Mouse (Mus musculus) embryonic facial prominence, embryonic 13.5 days (tissue): ENCODE data around the gene Col23a1. TPM values are rescaled to one million over a fixed set of nuclear protein-coding genes. Genes with fewer than 3 reads are reported as not detected.

Experiments used
- ATAC-seq: fragments of 200-750 bp; cut with Nextera tagmentation; 2 replicates; pipeline ENCODE4 v1.8.0; 2017; ENCODE audit warnings: low read depth; ENCODE audit not compliant: insufficient number of reproducible peaks, insufficient read depth, low FRiP score, low TSS enrichment
- H3K27ac ChIP-seq: fragments of 300-500 bp; sonication (generic); 2 replicates; pipeline ENCODE4 v1.5.1; 2015; ENCODE audit warnings: moderate library complexity, mild to moderate bottlenecking, inconsistent platforms
- H3K27me3 ChIP-seq: fragments of 300-500 bp; sonication (generic); 2 replicates; pipeline ENCODE4 v1.6.1; 2015; ENCODE audit warnings: mild to moderate bottlenecking, inconsistent platforms
- H3K36me3 ChIP-seq: fragments of 300-500 bp; sonication (generic); 2 replicates; pipeline ENCODE4 v1.6.1; 2015; ENCODE audit warnings: mild to moderate bottlenecking, inconsistent platforms
- H3K4me1 ChIP-seq: fragments of 300-500 bp; sonication (generic); 2 replicates; pipeline ENCODE4 v1.6.1; 2015; ENCODE audit warnings: inconsistent platforms
- H3K4me2 ChIP-seq: fragments of 300-500 bp; sonication (generic); 2 replicates; pipeline ENCODE4 v1.6.1; 2015; ENCODE audit warnings: moderate library complexity, mild to moderate bottlenecking, inconsistent platforms
- H3K4me3 ChIP-seq: fragments of 300-500 bp; sonication (generic); 2 replicates; pipeline ENCODE4 v1.5.1; 2015; ENCODE audit warnings: mild to moderate bottlenecking, inconsistent platforms
- H3K9ac ChIP-seq: fragments of 300-500 bp; sonication (generic); 2 replicates; pipeline ENCODE4 v1.6.1; 2015; ENCODE audit warnings: mild to moderate bottlenecking, inconsistent platforms
- H3K9me3 ChIP-seq: fragments of 300-500 bp; sonication (generic); 2 replicates; pipeline ENCODE4 v1.6.1; 2016; ENCODE audit warnings: inconsistent platforms
- WGBS: fragments of 180-500 bp; shearing (Covaris S2); methylation state at CpG from one replicate; pipeline ENCODE4 v1.1.7; 2015; ENCODE audit warnings: mixed read lengths; 5-methylcytosine and 5-hydroxymethylcytosine counted together
- polyA plus RNA-seq: library from polyadenylated mRNA; unstranded; fragments of >200 nt; fragmentation: Nextera tagmentation; extraction: Ambion mirVana; gene quantifications from 2 replicates; pipeline ENCODE4 v1.2.1, GENCODE M21; 2015

Gene Col23a1
- polyA plus RNA-seq, 1 experiment from 2014 or later: 20.2 TPM

- no peak for ATAC-seq
- no peaks in the 10 kb centered on the region for H3K9me3 ChIP-seq
- no peak overlapping the region for H3K4me3 ChIP-seq
- H3K27me3 ChIP-seq: no peaks in the 10 kb centered on the region
- no peak overlapping the region for H3K9ac ChIP-seq
- H3K27ac ChIP-seq: no peak overlapping the region
- H3K36me3 ChIP-seq: no peaks in the 10 kb centered on the region
- 72% methylated on average over 11 of the region's 11 CpGs for WGBS
- H3K4me1 ChIP-seq: peaks cover 8% of the 10 kb centered on the region
- no peak overlapping the region for H3K4me2 ChIP-seq
Measured at GRCm38 (mm10) chr11:51329837-51330714, 40.4 kb downstream of the Col23a1 start.

GRCm38 (mm10) chr11:51334017-51334416 is 44.3 kb downstream of the Col23a1 start:
- Histone ChIP-seq H3K9ac (no peak overlapping the region), H3K27me3 (no peaks in the 10 kb centered on the region), H3K36me3 (no peaks in the 10 kb centered on the region), H3K4me1 (peaks cover 18% of the 10 kb centered on the region), H3K4me2 (no peak overlapping the region), H3K9me3 (no peaks in the 10 kb centered on the region), H3K4me3 (no peak overlapping the region), H3K27ac (no peak overlapping the region)
- 84% methylated on average over 5 of the region's 5 CpGs for WGBS
- no peak for ATAC-seq

- WGBS: 61% methylated on average over 6 of the region's 6 CpGs
- Histone ChIP-seq H3K36me3 (no peaks in the 10 kb centered on the region), H3K4me3 (no peak overlapping the region), H3K27ac (no peak overlapping the region), H3K4me1 (peaks cover 18% of the 10 kb centered on the region), H3K4me2 (no peak overlapping the region), H3K9ac (no peak overlapping the region), H3K27me3 (no peaks in the 10 kb centered on the region), H3K9me3 (no peaks in the 10 kb centered on the region)
- ATAC-seq: no peak
Measured at GRCm38 (mm10) chr11:51337585-51337984, 47.9 kb downstream of the Col23a1 start.

- Histone ChIP-seq H3K27ac (no peak overlapping the region), H3K36me3 (no peaks in the 10 kb centered on the region), H3K9me3 (no peaks in the 10 kb centered on the region), H3K4me1 (peaks cover 22% of the 10 kb centered on the region), H3K27me3 (no peaks in the 10 kb centered on the region), H3K9ac (no peak overlapping the region), H3K4me2 (no peak overlapping the region), H3K4me3 (no peak overlapping the region)
- no peak for ATAC-seq
- 72% methylated on average over 7 of the region's 7 CpGs for WGBS
Measured at GRCm38 (mm10) chr11:51338416-51338815, 48.7 kb downstream of the Col23a1 start.

- no peak overlapping the region for H3K27ac ChIP-seq
- H3K9me3 ChIP-seq: no peaks in the 10 kb centered on the region
- no peak overlapping the region for H3K4me2 ChIP-seq
- no peak overlapping the region for H3K4me3 ChIP-seq
- no peak for ATAC-seq
- H3K36me3 ChIP-seq: no peaks in the 10 kb centered on the region
- H3K27me3 ChIP-seq: no peaks in the 10 kb centered on the region
- WGBS: 49% methylated on average over 2 of the region's 2 CpGs
- H3K4me1 ChIP-seq: peaks cover 37% of the 10 kb centered on the region
- H3K9ac ChIP-seq: no peak overlapping the region
Measured at GRCm38 (mm10) chr11:51341091-51341490, 51.4 kb downstream of the Col23a1 start.

GRCm38 (mm10) chr11:51342776-51343175 is 53.1 kb downstream of the Col23a1 start:
- ATAC-seq: no peak
- 94% methylated on average over 6 of the region's 6 CpGs for WGBS
- H3K4me2 ChIP-seq: no peak overlapping the region
- no peaks in the 10 kb centered on the region for H3K27me3 ChIP-seq
- no peaks in the 10 kb centered on the region for H3K36me3 ChIP-seq
- H3K9ac ChIP-seq: no peak overlapping the region
- H3K27ac ChIP-seq: no peak overlapping the region
- H3K4me3 ChIP-seq: no peak overlapping the region
- H3K9me3 ChIP-seq: no peaks in the 10 kb centered on the region
- peaks cover 36% of the 10 kb centered on the region for H3K4me1 ChIP-seq

GRCm38 (mm10) chr11:51343312-51343711 is 53.6 kb downstream of the Col23a1 start:
- Histone ChIP-seq H3K9ac (no peak overlapping the region), H3K4me3 (no peak overlapping the region), H3K9me3 (no peaks in the 10 kb centered on the region), H3K36me3 (no peaks in the 10 kb centered on the region), H3K27ac (no peak overlapping the region), H3K27me3 (no peaks in the 10 kb centered on the region), H3K4me2 (no peak overlapping the region), H3K4me1 (peaks cover 38% of the 10 kb centered on the region)
- no peak for ATAC-seq
- 82% methylated on average over 4 of the region's 4 CpGs for WGBS

GRCm38 (mm10) chr11:51343728-51344289 is 54.1 kb downstream of the Col23a1 start:
- Histone ChIP-seq H3K36me3 (no peaks in the 10 kb centered on the region), H3K9ac (no peak overlapping the region), H3K9me3 (no peaks in the 10 kb centered on the region), H3K27ac (no peak overlapping the region), H3K27me3 (no peaks in the 10 kb centered on the region), H3K4me2 (no peak overlapping the region), H3K4me3 (no peak overlapping the region), H3K4me1 (peaks cover 43% of the 10 kb centered on the region)
- 86% methylated on average over 5 of the region's 5 CpGs for WGBS
- no peak for ATAC-seq

- no peaks in the 10 kb centered on the region for H3K9me3 ChIP-seq
- WGBS: 79% methylated on average over 21 of the region's 21 CpGs
- no peaks in the 10 kb centered on the region for H3K36me3 ChIP-seq
- peaks cover 51% of the 10 kb centered on the region for H3K4me1 ChIP-seq
- no peak overlapping the region for H3K4me2 ChIP-seq
- H3K27me3 ChIP-seq: no peaks in the 10 kb centered on the region; the same call in 1 of the 2 replicates
- no peak overlapping the region for H3K9ac ChIP-seq
- H3K4me3 ChIP-seq: no peak overlapping the region
- no peak overlapping the region for H3K27ac ChIP-seq
- no peak for ATAC-seq
Measured at GRCm38 (mm10) chr11:51345481-51346465, 56.1 kb downstream of the Col23a1 start.

- Histone ChIP-seq H3K27me3 (peaks cover 1% of the 10 kb centered on the region; the same call in 1 of the 2 replicates), H3K4me3 (no peak overlapping the region), H3K36me3 (no peaks in the 10 kb centered on the region), H3K4me1 (peaks cover 68% of the 10 kb centered on the region), H3K9ac (no peak overlapping the region), H3K27ac (0 out of 2 replicates have a peak overlapping the region, but pooled peaks have one; percentile 22), H3K4me2 (0 out of 2 replicates have a peak overlapping the region, but pooled peaks have one; percentile 5), H3K9me3 (no peaks in the 10 kb centered on the region)
- no peak for ATAC-seq
- 24% methylated on average over 2 of the region's 2 CpGs for WGBS
Measured at GRCm38 (mm10) chr11:51347756-51348155, 58.0 kb downstream of the Col23a1 start.

- Histone ChIP-seq H3K36me3 (no peaks in the 10 kb centered on the region), H3K27ac (0 out of 2 replicates have a peak overlapping the region, but pooled peaks have one; percentile 40), H3K27me3 (peaks cover 7% of the 10 kb centered on the region; the same call in 1 of the 2 replicates), H3K4me1 (peaks cover 64% of the 10 kb centered on the region), H3K4me3 (no peak overlapping the region), H3K9me3 (no peaks in the 10 kb centered on the region), H3K9ac (no peak overlapping the region), H3K4me2 (no peak overlapping the region)
- no peak for ATAC-seq
Measured at GRCm38 (mm10) chr11:51349665-51350064, 59.9 kb downstream of the Col23a1 start.
